Mouse (Mus musculus): Measurements from ENCODE around the gene Cand2. TPM values are rescaled to one million over a fixed set of nuclear protein-coding genes. Genes with fewer than 3 reads are reported as not detected.

The Cand2 gene
- polyA plus RNA-seq, 1 experiment = 5.1 TPM

DNA sequence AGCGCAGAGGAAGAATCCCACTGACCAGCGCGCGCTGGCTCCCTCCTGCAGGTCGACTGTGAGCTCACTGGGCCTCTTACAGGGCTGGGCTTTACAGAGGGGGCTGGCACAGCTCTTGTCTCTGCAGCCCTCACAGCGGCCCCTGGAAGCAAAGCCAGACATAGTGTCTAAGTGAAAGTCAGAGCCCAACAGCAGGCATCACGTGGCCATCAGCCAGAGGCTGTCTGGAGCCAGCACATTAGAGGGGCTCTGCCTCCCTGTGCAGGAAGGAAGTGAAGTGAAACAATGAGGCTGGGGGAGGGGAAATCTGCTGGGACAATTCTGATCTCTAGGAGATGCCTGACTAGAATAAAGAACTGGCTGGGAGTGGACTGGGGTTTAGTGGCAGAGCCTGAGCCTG lies 10.2 kb upstream of the Cand2 start:
- no peak overlapping the region for H3K4me3 ChIP-seq (replicated peaks; ENCODE audit: insufficient read depth, low read depth, low read length)
- no peaks in the 10 kb centered on the region for H3K27me3 ChIP-seq (ENCODE audit: control insufficient read depth, insufficient read depth, low read length)

DNA sequence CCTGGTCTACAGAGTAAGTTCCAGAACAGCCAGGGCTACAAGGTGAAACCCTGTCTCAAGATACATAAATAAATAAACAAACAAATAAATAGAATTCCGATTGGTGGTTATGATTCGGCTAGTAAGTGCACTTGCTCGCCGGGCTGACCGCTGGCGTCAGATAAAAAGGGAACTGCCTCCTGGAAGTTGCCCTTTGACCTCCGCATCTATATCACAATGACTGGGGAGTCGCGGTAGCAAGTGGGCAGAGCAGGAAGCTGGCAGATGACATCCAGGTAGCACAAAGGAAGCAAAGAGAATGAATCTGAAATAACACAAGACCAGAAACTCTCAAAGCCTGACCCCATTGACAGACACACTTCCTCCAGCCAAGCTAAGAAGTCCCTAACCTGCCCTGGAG lies 7.0 kb upstream of the Cand2 start:
- WGBS = 55% methylated on average over 9 of the region's 9 CpGs
- no peaks in the 10 kb centered on the region for H3K27me3 ChIP-seq (ENCODE audit: control insufficient read depth, insufficient read depth, low read length)
- H3K27ac ChIP-seq (ENCODE audit: insufficient read depth, low read length) = no peak overlapping the region
- DNase-seq = no peak
- H3K4me3 ChIP-seq (replicated peaks; ENCODE audit: insufficient read depth, low read depth, low read length) = no peak overlapping the region
- TF ChIP-seq CTCF (IDR thresholded peaks at IDR 0.05; ENCODE audit: borderline replicate concordance, insufficient read depth, low read depth, low read length) = no peak
- no peaks in the 10 kb centered on the region for H3K4me1 ChIP-seq (ENCODE audit: control insufficient read depth, insufficient read depth, low read length)

More for the DNA sequence above, 10.2 kb upstream of the Cand2 start:
- Histone ChIP-seq H3K4me1 (ENCODE audit: control insufficient read depth, insufficient read depth, low read length) (no peaks in the 10 kb centered on the region), H3K27ac (ENCODE audit: insufficient read depth, low read length) (no peak overlapping the region)
- TF ChIP-seq CTCF (IDR thresholded peaks at IDR 0.05; ENCODE audit: borderline replicate concordance, insufficient read depth, low read depth, low read length) (no peak), POLR2A (IDR thresholded peaks at IDR 0.05; ENCODE audit: borderline replicate concordance, insufficient read depth, low read length) (no peak)
- WGBS = 22% methylated on average over 7 of the region's 7 CpGs
- DNase-seq = peak in 1 of 2 experiments; percentile 12

DNA sequence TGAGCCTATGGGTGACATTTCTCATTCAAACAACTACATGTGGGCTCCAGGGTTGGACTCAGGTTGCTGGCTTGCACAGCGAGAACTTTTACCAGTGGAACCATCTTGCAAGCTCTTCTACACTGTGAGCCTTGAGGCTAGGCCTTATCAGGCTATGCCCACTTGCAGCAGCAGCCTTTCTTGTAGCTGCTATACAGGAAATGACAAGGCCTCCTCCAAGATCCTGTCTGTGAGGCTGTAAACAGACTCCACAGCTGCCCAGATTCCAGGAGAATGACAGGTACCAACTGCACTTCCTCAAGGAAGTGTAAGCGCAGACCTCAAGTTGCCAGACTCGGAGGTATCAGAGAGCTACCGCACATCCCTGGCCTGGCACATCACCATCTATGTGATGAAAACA lies 6.1 kb upstream of the Cand2 start:
- H3K4me3 ChIP-seq (replicated peaks; ENCODE audit: insufficient read depth, low read depth, low read length) = no peak overlapping the region
- WGBS = 99% methylated on average over 4 of the region's 4 CpGs
- no peak for TF ChIP-seq POLR2A (IDR thresholded peaks at IDR 0.05; ENCODE audit: borderline replicate concordance, insufficient read depth, low read length)
- TF ChIP-seq CTCF (IDR thresholded peaks at IDR 0.05; ENCODE audit: borderline replicate concordance, insufficient read depth, low read depth, low read length) = no peak
- H3K27me3 ChIP-seq (ENCODE audit: control insufficient read depth, insufficient read depth, low read length) = no peaks in the 10 kb centered on the region
- H3K27ac ChIP-seq (ENCODE audit: insufficient read depth, low read length) = no peak overlapping the region
- no peaks in the 10 kb centered on the region for H3K4me1 ChIP-seq (ENCODE audit: control insufficient read depth, insufficient read depth, low read length)
- DNase-seq = no peak

DNA sequence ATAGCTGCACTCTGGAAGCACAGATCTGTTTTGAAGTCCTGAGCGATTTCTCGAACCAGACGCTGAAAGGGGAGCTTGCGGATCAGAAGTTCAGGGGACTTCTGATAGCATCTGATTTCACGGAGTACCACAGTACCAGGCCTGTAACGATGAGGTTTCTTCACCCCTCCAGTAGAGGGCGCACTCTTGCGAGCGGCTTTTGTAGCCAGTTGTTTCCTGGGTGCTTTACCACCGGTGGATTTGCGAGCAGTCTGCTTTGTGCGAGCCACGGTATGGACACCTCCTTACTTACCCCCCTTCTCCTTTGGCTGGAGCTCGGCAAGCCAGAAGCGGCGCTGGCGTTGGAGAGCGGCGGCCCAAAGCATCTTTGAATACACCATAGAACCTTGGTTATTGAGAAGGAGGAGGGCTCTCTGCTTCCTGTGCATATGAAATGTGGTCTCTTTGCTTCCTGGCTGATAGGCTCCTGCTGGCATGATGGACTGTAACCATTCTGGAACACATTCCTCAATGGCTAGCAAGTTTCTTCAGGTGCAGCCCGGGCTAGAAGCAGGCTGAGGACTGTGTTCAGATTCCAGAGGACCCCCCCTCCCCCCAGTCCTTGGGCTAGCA lies 4.2 kb upstream of the Cand2 start:
- no peak for TF ChIP-seq CTCF (IDR thresholded peaks at IDR 0.05; ENCODE audit: borderline replicate concordance, insufficient read depth, low read depth, low read length)
- no peak for TF ChIP-seq POLR2A (IDR thresholded peaks at IDR 0.05; ENCODE audit: borderline replicate concordance, insufficient read depth, low read length)
- DNase-seq = no peak
- peaks cover under 1% of the 10 kb centered on the region; the same call in 1 of the 2 replicates for H3K4me1 ChIP-seq (ENCODE audit: control insufficient read depth, insufficient read depth, low read length)
- H3K27me3 ChIP-seq (ENCODE audit: control insufficient read depth, insufficient read depth, low read length) = no peaks in the 10 kb centered on the region
- 80% methylated on average over 20 of the region's 20 CpGs for WGBS
- no peak overlapping the region for H3K27ac ChIP-seq (ENCODE audit: insufficient read depth, low read length)
- no peak overlapping the region for H3K4me3 ChIP-seq (replicated peaks; ENCODE audit: insufficient read depth, low read depth, low read length)

DNA sequence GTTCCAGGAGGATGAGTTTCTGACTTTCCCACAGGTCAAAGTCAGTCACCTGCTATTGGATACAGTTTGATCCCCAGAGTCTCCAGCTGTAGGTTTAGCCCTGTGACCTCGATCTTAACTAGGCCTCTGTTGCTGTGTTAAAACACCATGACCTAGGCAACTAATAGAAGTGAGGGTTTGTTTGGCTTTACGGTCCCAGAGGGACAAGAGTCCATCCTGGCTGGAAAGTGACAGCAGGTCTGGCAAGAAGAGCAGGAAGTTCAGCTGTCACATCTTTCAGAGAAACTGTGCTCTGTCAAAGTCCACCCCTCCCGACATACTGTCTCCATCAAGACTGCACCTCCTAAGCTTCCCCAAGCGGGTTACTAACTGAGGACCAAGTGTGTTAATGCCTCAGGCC lies 3.5 kb upstream of the Cand2 start:
- Histone ChIP-seq H3K27me3 (ENCODE audit: control insufficient read depth, insufficient read depth, low read length) (no peaks in the 10 kb centered on the region), H3K4me1 (ENCODE audit: control insufficient read depth, insufficient read depth, low read length) (peaks cover 7% of the 10 kb centered on the region; the same call in 1 of the 2 replicates), H3K4me3 (replicated peaks; ENCODE audit: insufficient read depth, low read depth, low read length) (no peak overlapping the region), H3K27ac (ENCODE audit: insufficient read depth, low read length) (no peak overlapping the region)
- no peak for DNase-seq
- WGBS = 59% methylated on average over 4 of the region's 4 CpGs
- TF ChIP-seq POLR2A (IDR thresholded peaks at IDR 0.05; ENCODE audit: borderline replicate concordance, insufficient read depth, low read length) (no peak), CTCF (IDR thresholded peaks at IDR 0.05; ENCODE audit: borderline replicate concordance, insufficient read depth, low read depth, low read length) (no peak)

DNA sequence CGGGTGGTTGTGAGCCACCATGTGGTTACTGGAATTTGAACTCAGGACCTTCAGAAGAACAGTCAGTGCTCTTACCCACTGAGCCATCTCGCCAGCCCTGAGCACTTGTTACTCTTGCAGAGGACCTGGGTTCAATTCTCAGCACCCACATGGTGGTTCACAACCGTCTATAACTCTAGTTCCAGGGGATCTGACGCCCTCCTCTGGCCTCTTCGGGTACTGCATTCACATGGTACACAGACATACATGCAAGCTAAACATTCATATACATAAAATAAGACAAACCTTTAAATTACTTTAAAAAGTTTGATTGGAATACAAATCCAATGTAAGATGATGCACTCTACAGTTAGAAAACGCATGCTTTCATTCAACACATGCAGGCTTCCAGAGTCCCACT lies 2.1 kb upstream of the Cand2 start:
- WGBS = 79% methylated on average over 6 of the region's 6 CpGs
- Histone ChIP-seq H3K27ac (ENCODE audit: insufficient read depth, low read length) (no peak overlapping the region), H3K27me3 (ENCODE audit: control insufficient read depth, insufficient read depth, low read length) (no peaks in the 10 kb centered on the region), H3K4me1 (ENCODE audit: control insufficient read depth, insufficient read depth, low read length) (peaks cover 13% of the 10 kb centered on the region; the same call in 1 of the 2 replicates), H3K4me3 (replicated peaks; ENCODE audit: insufficient read depth, low read depth, low read length) (no peak overlapping the region)
- no peak for DNase-seq
- TF ChIP-seq POLR2A (IDR thresholded peaks at IDR 0.05; ENCODE audit: borderline replicate concordance, insufficient read depth, low read length) (no peak), CTCF (IDR thresholded peaks at IDR 0.05; ENCODE audit: borderline replicate concordance, insufficient read depth, low read depth, low read length) (no peak)

DNA sequence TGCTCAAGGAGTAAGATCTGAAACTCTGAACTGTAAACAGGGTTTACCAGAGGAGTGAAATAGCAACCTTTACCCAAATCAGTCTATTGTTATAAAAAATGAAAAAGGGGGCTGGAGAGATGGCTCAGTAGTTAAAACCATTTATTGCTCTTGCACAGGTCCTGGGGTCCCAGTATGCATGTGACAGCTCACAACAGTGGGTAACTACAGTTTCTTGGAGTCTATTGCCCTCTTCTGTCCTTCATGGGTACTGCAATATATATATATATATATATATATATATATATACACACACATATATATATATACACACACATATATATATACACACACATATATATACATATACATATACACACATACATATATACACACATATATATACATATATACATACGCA lies 1.7 kb upstream of the Cand2 start:
- no peak for DNase-seq
- WGBS = 67% methylated on average over 1 of the region's 1 CpGs
- Histone ChIP-seq H3K4me3 (replicated peaks; ENCODE audit: insufficient read depth, low read depth, low read length) (no peak overlapping the region), H3K27ac (ENCODE audit: insufficient read depth, low read length) (no peak overlapping the region), H3K4me1 (ENCODE audit: control insufficient read depth, insufficient read depth, low read length) (peaks cover 13% of the 10 kb centered on the region; the same call in 1 of the 2 replicates), H3K27me3 (ENCODE audit: control insufficient read depth, insufficient read depth, low read length) (no peaks in the 10 kb centered on the region)
- TF ChIP-seq POLR2A (IDR thresholded peaks at IDR 0.05; ENCODE audit: borderline replicate concordance, insufficient read depth, low read length) (no peak), CTCF (IDR thresholded peaks at IDR 0.05; ENCODE audit: borderline replicate concordance, insufficient read depth, low read depth, low read length) (peak; percentile 23; the same call in 1 of the 2 replicates)

DNA sequence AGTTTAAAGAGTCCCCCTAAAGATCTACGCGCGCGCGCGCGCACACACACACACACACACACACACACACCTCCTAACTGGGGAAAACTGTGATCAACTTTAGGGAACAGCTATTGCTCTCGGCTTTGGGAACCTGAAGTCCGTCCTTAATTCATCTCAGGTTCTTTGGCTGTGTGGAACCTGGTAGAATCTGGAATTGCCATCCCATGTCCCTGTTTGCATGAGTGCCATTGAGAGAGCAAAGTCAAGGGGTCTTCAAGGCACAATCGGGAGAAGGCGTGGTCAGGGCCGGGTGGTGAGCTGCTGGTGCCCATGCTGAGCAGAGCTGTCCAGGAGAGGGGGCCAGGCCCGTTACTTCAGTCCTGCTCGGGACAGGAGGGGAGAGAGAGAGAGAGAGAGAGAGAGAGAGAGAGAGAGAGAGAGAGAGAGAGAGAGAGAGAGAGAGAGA lies 348 bp upstream of the Cand2 start:
- Histone ChIP-seq H3K4me1 (ENCODE audit: control insufficient read depth, insufficient read depth, low read length) (peaks cover 13% of the 10 kb centered on the region; the same call in 1 of the 2 replicates), H3K4me3 (replicated peaks; ENCODE audit: insufficient read depth, low read depth, low read length) (peak overlapping the region; percentile 19), H3K27me3 (ENCODE audit: control insufficient read depth, insufficient read depth, low read length) (no peaks in the 10 kb centered on the region), H3K27ac (ENCODE audit: insufficient read depth, low read length) (no peak overlapping the region)
- TF ChIP-seq POLR2A (IDR thresholded peaks at IDR 0.05; ENCODE audit: borderline replicate concordance, insufficient read depth, low read length) (no peak), CTCF (IDR thresholded peaks at IDR 0.05; ENCODE audit: borderline replicate concordance, insufficient read depth, low read depth, low read length) (no peak)
- DNase-seq = peak; percentile 22 to 48
- WGBS = 6% methylated on average over 14 of the region's 14 CpGs

All from cerebellum, adult 2 months (tissue).